Mouse (Mus musculus) ES-Bruce4 (cell line): ENCODE data around the gene Zfp972. TPM values are rescaled to one million over a fixed set of nuclear protein-coding genes. Genes with fewer than 3 reads are reported as not detected.

ENCODE experiments used
- polyA plus RNA-seq: library from polyadenylated mRNA; stranded (reverse); fragments of >200 nt; gene quantifications from 2 replicates; pipeline ENCODE4 v1.2.4, GENCODE M21; 2011; ENCODE audit warnings: low read depth; ENCODE audit not compliant: missing spikeins, insufficient read depth, insufficient read length

Zfp972 gene
- polyA plus RNA-seq, 1 experiment, result 16.4 TPM

Other genes starting within 250 kb of the Zfp972 start
- 16.9 and 22.0 TPM in 2 replicates for gene Gm14322, start 166.3 kb downstream of the Zfp972 start, polyA plus RNA-seq
- gene Gm14325, start 85.3 kb downstream of the Zfp972 start, polyA plus RNA-seq, result 22.3 and 26.8 TPM in 2 replicates
- 1.4 and 1.9 TPM in 2 replicates for gene Gm14327, start 28.5 kb downstream of the Zfp972 start, polyA plus RNA-seq
- 6.5 and 15.9 TPM in 2 replicates for gene Gm14326, start 31.7 kb upstream of the Zfp972 start, polyA plus RNA-seq
- gene Zfp971, start 97.7 kb upstream of the Zfp972 start, polyA plus RNA-seq, result 9.8 and 13.3 TPM in 2 replicates
- 4.6 and 9.8 TPM in 2 replicates for gene Zfp931, start 152.9 kb upstream of the Zfp972 start, polyA plus RNA-seq
- gene Phactr3, start 193.4 kb upstream of the Zfp972 start, polyA plus RNA-seq, result 0.75 and 0.85 TPM in 2 replicates